Comparison of ENCODE assay signal across 12 mouse cellular contexts in the genomic region with DNA sequence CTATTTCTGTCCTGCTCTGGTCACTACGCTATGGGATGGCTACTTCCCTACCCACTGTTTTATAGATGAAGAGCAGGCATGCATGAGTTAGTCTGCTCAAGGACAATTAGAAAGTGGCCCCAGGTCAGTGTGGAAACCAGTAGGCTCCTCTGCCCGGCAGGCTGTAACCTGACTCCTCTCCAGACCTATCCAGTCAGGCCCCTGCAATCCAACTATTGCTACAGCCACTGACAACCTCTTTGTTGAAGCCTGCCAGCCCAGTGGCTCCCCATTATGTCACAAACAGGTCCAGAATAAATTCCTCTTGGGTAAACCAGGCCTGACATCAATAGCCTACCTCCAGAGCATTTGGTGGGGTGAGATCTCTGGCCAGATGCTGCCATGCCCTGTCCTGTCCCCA. TPM values are rescaled to one million over a fixed set of nuclear protein-coding genes. Genes with fewer than 3 reads are reported as not detected.
A peak's percentile ranks its signal among the peaks of the same experiment; 100 is the strongest.
DNase-seq lines count a peak whose midpoint lies in the region; ATAC-seq lines count a peak whose summit lies in the region.
"Had no signal": no experiment of that assay in that cellular context is flagged by ENCODE, and none has a peak within 500 bp of the region (broad histone marks: within the 10 kb centered on the region; RNA-seq: fewer than 3 reads in every experiment).

No protein-coding gene starts in this region.

- no peak overlapping the region for H3K9ac ChIP-seq in heart, embryonic 12.5 days
- H3K9ac ChIP-seq in midbrain, embryonic 11.5 days (ENCODE audit: low read length) = no peak overlapping the region
- H3K9ac ChIP-seq in midbrain, embryonic 13.5 days (replicated peaks) = no peak overlapping the region
- H3K9ac ChIP-seq in liver, embryonic 15.5 days = no peak overlapping the region
- H3K9ac ChIP-seq: midbrain, embryonic 15.5 days had no signal

- H3K4me2 ChIP-seq in heart, embryonic 12.5 days = peak overlapping the region; percentile 35
- no peak overlapping the region for H3K4me2 ChIP-seq in midbrain, embryonic 11.5 days
- no peak overlapping the region for H3K4me2 ChIP-seq in midbrain, embryonic 13.5 days (replicated peaks)
- H3K4me2 ChIP-seq in liver, embryonic 15.5 days = no peak overlapping the region
- H3K4me2 ChIP-seq: midbrain, embryonic 15.5 days had no signal

- no peaks in the 10 kb centered on the region for H3K27me3 ChIP-seq in heart, embryonic 12.5 days (replicated peaks)
- no peaks in the 10 kb centered on the region for H3K27me3 ChIP-seq in midbrain, embryonic 11.5 days (ENCODE audit: control insufficient read depth, insufficient read depth, low read length)
- no peaks in the 10 kb centered on the region for H3K27me3 ChIP-seq in midbrain, embryonic 13.5 days
- no peaks in the 10 kb centered on the region for H3K27me3 ChIP-seq in liver, embryonic 15.5 days
- H3K27me3 ChIP-seq: midbrain, embryonic 15.5 days had no signal

- H3K4me3 ChIP-seq in heart, embryonic 12.5 days = no peak overlapping the region
- no peak overlapping the region for H3K4me3 ChIP-seq in midbrain, embryonic 11.5 days (ENCODE audit: low read depth, low read length)
- no peak overlapping the region for H3K4me3 ChIP-seq in midbrain, embryonic 13.5 days (replicated peaks)
- H3K4me3 ChIP-seq in liver, embryonic 15.5 days (replicated peaks) = no peak overlapping the region
- H3K4me3 ChIP-seq: midbrain, embryonic 15.5 days had no signal

- peaks cover 35% of the 10 kb centered on the region for H3K4me1 ChIP-seq in heart, embryonic 12.5 days (replicated peaks)
- H3K4me1 ChIP-seq in midbrain, embryonic 11.5 days (ENCODE audit: control insufficient read depth, insufficient read depth, low read length) = peaks cover 24% of the 10 kb centered on the region
- peaks cover 7% of the 10 kb centered on the region; the same call in 1 of the 2 replicates for H3K4me1 ChIP-seq in midbrain, embryonic 13.5 days (replicated peaks)
- H3K4me1 ChIP-seq in liver, embryonic 15.5 days (replicated peaks) = peaks cover 34% of the 10 kb centered on the region
- H3K4me1 ChIP-seq: midbrain, embryonic 15.5 days had no signal

- no peaks in the 10 kb centered on the region for H3K36me3 ChIP-seq in heart, embryonic 12.5 days
- no peaks in the 10 kb centered on the region for H3K36me3 ChIP-seq in midbrain, embryonic 11.5 days (ENCODE audit: control insufficient read depth, insufficient read depth, low read length)
- no peaks in the 10 kb centered on the region for H3K36me3 ChIP-seq in midbrain, embryonic 13.5 days
- H3K36me3 ChIP-seq in liver, embryonic 15.5 days (replicated peaks) = no peaks in the 10 kb centered on the region
- H3K36me3 ChIP-seq: midbrain, embryonic 15.5 days had no signal

- DNase-seq in heart, adult 8-10 months (ENCODE audit: low spot score) = no peak
- DNase-seq in midbrain, embryonic 11.5 days (ENCODE audit: low spot score, missing footprints) = peak; percentile 92
- DNase-seq in embryo, embryonic 11 days = peak; percentile 75
- no peak for DNase-seq in adrenal gland, adult (ENCODE audit: inconsistent age in 2 of 2, low spot score in 1 of 2)
- no peak for DNase-seq in ovary, postnatal 36 days (ENCODE audit: low spot score)
- DNase-seq: heart, postnatal 4 days had no signal

- 30% methylated on average over 2 of the region's 2 CpGs for WGBS in heart, embryonic 12.5 days
- WGBS in midbrain, embryonic 11.5 days = 14% methylated on average over 2 of the region's 2 CpGs
- 25% methylated on average over 2 of the region's 2 CpGs for WGBS in midbrain, embryonic 13.5 days
- WGBS in liver, embryonic 15.5 days (ENCODE audit: insufficient replicate concordance) = 72% methylated on average over 2 of the region's 2 CpGs

- no peaks in the 10 kb centered on the region for H3K9me3 ChIP-seq in heart, embryonic 12.5 days (replicated peaks)
- no peaks in the 10 kb centered on the region for H3K9me3 ChIP-seq in midbrain, embryonic 11.5 days (ENCODE audit: control insufficient read depth, low read length)
- no peaks in the 10 kb centered on the region for H3K9me3 ChIP-seq in midbrain, embryonic 13.5 days
- H3K9me3 ChIP-seq in liver, embryonic 15.5 days (replicated peaks) = no peaks in the 10 kb centered on the region
- H3K9me3 ChIP-seq: midbrain, embryonic 15.5 days had no signal

- H3K27ac ChIP-seq in heart, embryonic 12.5 days (ENCODE audit: poor library complexity, severe bottlenecking) = peak overlapping the region; percentile 77
- peak overlapping the region; percentile 37; the same call in 1 of the 2 replicates for H3K27ac ChIP-seq in midbrain, embryonic 11.5 days (ENCODE audit: low read depth, low read length)
- no peak overlapping the region for H3K27ac ChIP-seq in midbrain, embryonic 13.5 days
- H3K27ac ChIP-seq in liver, embryonic 15.5 days (replicated peaks) = 0 out of 2 replicates have a peak overlapping the region, but pooled peaks have one; percentile 24
- H3K27ac ChIP-seq: midbrain, embryonic 15.5 days had no signal

- ATAC-seq in heart, embryonic 12.5 days (ENCODE audit: insufficient number of reproducible peaks, low FRiP score) = peak; percentile 41; the same call in 1 of the 2 replicates
- ATAC-seq in midbrain, embryonic 11.5 days (ENCODE audit: low FRiP score) = peak; percentile 72
- ATAC-seq in midbrain, embryonic 13.5 days = no peak
- peak; percentile 61 for ATAC-seq in liver, embryonic 15.5 days (ENCODE audit: insufficient read depth)
- ATAC-seq: activated CD4-positive, CD25-positive, alpha-beta regulatory T cell, adult 4 months; midbrain, embryonic 15.5 days had no signal

RNA-seq across cellular contexts. Expression of a gene that starts 21.1 kb away (rescaled TPM):
- polyA plus RNA-seq in heart, embryonic 12.5 days (2016; fragmentation: Nextera tagmentation; extraction: Ambion mirVana) = 0.64 and 1.3 TPM in 2 replicates
- total RNA-seq in heart, adult 8-10 months (2022) = not detected
- polyA plus RNA-seq in midbrain, embryonic 11.5 days (2014; fragmentation: Nextera tagmentation; extraction: Ambion mirVana) = not detected in 2 replicates
- not detected in 2 replicates for polyA plus RNA-seq in midbrain, embryonic 13.5 days (2015; fragmentation: Nextera tagmentation; extraction: Ambion mirVana)
- polyA plus RNA-seq in liver, embryonic 15.5 days (2015; fragmentation: Nextera tagmentation; extraction: Ambion mirVana) = not detected in 2 replicates
- total RNA-seq: heart, postnatal 4 days had no signal
- polyA plus RNA-seq: activated CD4-positive, CD25-positive, alpha-beta regulatory T cell, adult 4 months; cortical plate, adult 2 months; midbrain, embryonic 15.5 days had no signal

RNA-seq across cellular contexts. Expression of a gene that starts 27.5 kb away (rescaled TPM):
- polyA plus RNA-seq in heart, embryonic 12.5 days (2016; fragmentation: Nextera tagmentation; extraction: Ambion mirVana) = 0.40 and 0.63 TPM in 2 replicates
- not detected for total RNA-seq in heart, adult 8-10 months (2022)
- polyA plus RNA-seq in midbrain, embryonic 11.5 days (2014; fragmentation: Nextera tagmentation; extraction: Ambion mirVana) = 1.6 and 2.2 TPM in 2 replicates
- 0.30 and 0.32 TPM in 2 replicates for polyA plus RNA-seq in midbrain, embryonic 13.5 days (2015; fragmentation: Nextera tagmentation; extraction: Ambion mirVana)
- 0.86 TPM in 2 replicates for polyA plus RNA-seq in liver, embryonic 15.5 days (2015; fragmentation: Nextera tagmentation; extraction: Ambion mirVana)
- total RNA-seq: heart, postnatal 4 days had no signal

RNA-seq across cellular contexts. Expression of a gene that starts 31.9 kb away (rescaled TPM):
- not detected in 2 replicates for polyA plus RNA-seq in heart, embryonic 12.5 days (2016; fragmentation: Nextera tagmentation; extraction: Ambion mirVana)
- total RNA-seq in heart, adult 8-10 months (2022) = not detected
- polyA plus RNA-seq in midbrain, embryonic 11.5 days (2014; fragmentation: Nextera tagmentation; extraction: Ambion mirVana) = not detected in 2 replicates
- polyA plus RNA-seq in midbrain, embryonic 13.5 days (2015; fragmentation: Nextera tagmentation; extraction: Ambion mirVana) = not detected in 2 replicates
- not detected in 2 replicates for polyA plus RNA-seq in liver, embryonic 15.5 days (2015; fragmentation: Nextera tagmentation; extraction: Ambion mirVana)
- total RNA-seq: heart, postnatal 4 days had no signal
- polyA plus RNA-seq: cortical plate, adult 2 months; midbrain, embryonic 15.5 days had no signal

Comparison
In these comparisons a context has a peak if more than half of its experiments do, and no peak if none do; other contexts are left out.
1. DNase-seq: peak in midbrain, embryonic 11.5 days (single experiment) and embryo, embryonic 11 days (single experiment); none in heart, adult 8-10 months (single experiment), adrenal gland, adult (0 of 2) and ovary, postnatal 36 days (single experiment).